Mouse (Mus musculus) liver, embryonic 14.5 days (tissue): ENCODE measurements around the gene Kdm5b.
"Not testable (repeated sequence)": the region's sequence is repeated elsewhere in the genome, so short reads cannot be mapped to it uniquely, and the experiment has no call there.

Source experiments
- CTCF ChIP-seq: IDR thresholded peaks from 2 replicates; pipeline ENCODE4 v1.5.1; 2016; ENCODE audit warnings: antibody characterized with exemption, low read depth, control low read depth
- EP300 ChIP-seq: IDR thresholded peaks from 2 replicates; pipeline ENCODE4 v1.6.1; 2016; ENCODE audit warnings: antibody characterized with exemption, low read depth

DNA sequence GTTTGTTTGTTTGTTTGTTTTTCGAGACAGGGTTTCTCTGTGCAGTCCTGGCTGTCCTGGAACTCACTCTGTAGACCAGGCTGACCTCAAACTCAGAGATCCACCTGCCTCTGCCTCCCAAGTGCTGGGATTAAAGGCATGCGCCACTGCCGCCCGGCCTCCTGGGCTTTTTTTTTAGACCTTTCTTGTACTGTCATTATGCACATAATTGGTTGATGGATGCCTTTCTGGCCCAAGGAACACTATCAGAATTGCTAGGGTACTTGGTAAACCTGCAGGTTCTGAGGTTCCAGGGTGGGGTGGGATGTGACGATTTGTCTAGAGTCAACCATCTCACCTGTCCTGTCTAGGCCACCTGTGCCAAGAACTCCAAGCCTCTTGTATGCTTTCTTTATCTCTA lies 40.8 kb upstream of the Kdm5b start:
- not testable (repeated sequence) for TF ChIP-seq CTCF, EP300
